Mouse (Mus musculus) gastrocnemius, adult 2 months (tissue): Measurements from ENCODE around the gene Galk1. TPM values are rescaled to one million over a fixed set of nuclear protein-coding genes. Genes with fewer than 3 reads are reported as not detected.

Source experiments
- DNase-seq: peaks from one replicate; pipeline ENCODE4 v3.0.0; 2022
- H3K27ac ChIP-seq: fragments of 200-600 bp; 2 replicates; pipeline ENCODE4 v1.8.1; 2022; ENCODE audit warnings: mild to moderate bottlenecking
- H3K4me3 ChIP-seq: fragments of 200-600 bp; 2 replicates; pipeline ENCODE4 v1.8.1; 2022; ENCODE audit warnings: mild to moderate bottlenecking, moderate library complexity
- CTCF ChIP-seq: fragments of 200-600 bp; IDR thresholded peaks from 2 replicates; pipeline ENCODE4 v1.8.1; 2022; ENCODE audit warnings: antibody characterized with exemption, mild to moderate bottlenecking, moderate library complexity
- intact Hi-C: fragments of 180-260 bp; cut with DNase I; formaldehyde crosslinking; loops from one replicate; pipeline ENCODE4 v1.15.1; 2025
- total RNA-seq, 2 experiments: library from RNA; stranded (reverse); gene quantifications; 2 replicates each; pipeline ENCODE4 v1.2.3; 2021

Gene Galk1
- total RNA-seq, 2 experiments from 2014 or later: 3.0 to 3.8 TPM

GRCm38 (mm10) chr11:116045173-116045572, 32.7 kb upstream of the Galk1 start:
- no peak overlapping the region for H3K4me3 ChIP-seq
- intact Hi-C loops: no loop called here
- no peak for TF ChIP-seq CTCF
- DNase-seq: no peak
- H3K27ac ChIP-seq: no peak overlapping the region

GRCm38 (mm10) chr11:116043286-116043685, 30.8 kb upstream of the Galk1 start:
- intact Hi-C loops: no loop called here
- DNase-seq: no peak

GRCm38 (mm10) chr11:116042372-116043138, 30.0 kb upstream of the Galk1 start:
- Histone ChIP-seq H3K27ac (no peak overlapping the region), H3K4me3 (no peak overlapping the region)
- intact Hi-C loops: no loop called here
- no peak for TF ChIP-seq CTCF
- no peak for DNase-seq

More at GRCm38 (mm10) chr11:116043286-116043685, 30.8 kb upstream of the Galk1 start:
- no peak for TF ChIP-seq CTCF
- no peak overlapping the region for H3K27ac ChIP-seq
- no peak overlapping the region for H3K4me3 ChIP-seq

GRCm38 (mm10) chr11:116041833-116042232, 29.3 kb upstream of the Galk1 start:
- Histone ChIP-seq H3K27ac (no peak overlapping the region), H3K4me3 (no peak overlapping the region)
- no peak for DNase-seq
- TF ChIP-seq CTCF: peak; percentile 24; the same call in 1 of the 2 replicates
- intact Hi-C loops: no loop called here

GRCm38 (mm10) chr11:116040593-116040992, 28.1 kb upstream of the Galk1 start:
- intact Hi-C loops: no loop called here
- no peak for TF ChIP-seq CTCF
- Histone ChIP-seq H3K4me3 (no peak overlapping the region), H3K27ac (peak overlapping the region; percentile 77)
- DNase-seq: peak; percentile 52

- no peak overlapping the region for H3K27ac ChIP-seq
- H3K4me3 ChIP-seq: no peak overlapping the region
- no peak for DNase-seq
- TF ChIP-seq CTCF: no peak
- intact Hi-C loops: loop anchor here (2.0 kb wide), 1 partner anchor 25 kb away; no protein-coding TSS in a partner anchor
Measured at GRCm38 (mm10) chr11:116037826-116038225, 25.3 kb upstream of the Galk1 start.

- no peak overlapping the region for H3K27ac ChIP-seq
- H3K4me3 ChIP-seq: no peak overlapping the region
- intact Hi-C loops: loop anchor here (2.0 kb wide), 1 partner anchor 26 kb away; no protein-coding TSS in a partner anchor
- TF ChIP-seq CTCF: no peak
- DNase-seq: no peak
Measured at GRCm38 (mm10) chr11:116036671-116037070, 24.2 kb upstream of the Galk1 start.

- intact Hi-C loops: loop anchor here (5.0 kb wide), 1 partner anchor 98 kb away; the partner anchor contains the start of gene Trim65
- Histone ChIP-seq H3K4me3 (no peak overlapping the region), H3K27ac (no peak overlapping the region)
- TF ChIP-seq CTCF: no peak
- no peak for DNase-seq
Measured at GRCm38 (mm10) chr11:116034584-116034983, 22.1 kb upstream of the Galk1 start.

- intact Hi-C loops: loop anchor here (2.0 to 5.0 kb wide), 2 partner anchors 56 to 101 kb away; partner anchors contain the start of genes Trim65 and Wbp2
- DNase-seq: peak; percentile 46
- peak overlapping the region; percentile 98 for H3K27ac ChIP-seq
- TF ChIP-seq CTCF: no peak
- peak overlapping the region; percentile 91 for H3K4me3 ChIP-seq
Measured at GRCm38 (mm10) chr11:116030898-116031845, 18.7 kb upstream of the Galk1 start.

- intact Hi-C loops: loop anchor here (2.0 to 5.0 kb wide), 2 partner anchors 57 to 102 kb away; partner anchors contain the start of genes Trim65 and Wbp2
- TF ChIP-seq CTCF: no peak
- H3K4me3 ChIP-seq: peak within 1 kb of the TSS; percentile 91
- peak; percentile 96 for DNase-seq
- H3K27ac ChIP-seq: peak within 1 kb of the TSS; percentile 98
Measured at GRCm38 (mm10) chr11:116030088-116030897, 17.8 kb upstream of the Galk1 start, which contains the start of gene Unk. TSS of gene Unk (plus strand) at chr11:116030322.

- TF ChIP-seq CTCF: no peak
- Histone ChIP-seq H3K27ac (peak overlapping the region; percentile 98), H3K4me3 (peak overlapping the region; percentile 91)
- intact Hi-C loops: no loop called here
- DNase-seq: no peak
Measured at GRCm38 (mm10) chr11:116029086-116029865, 16.8 kb upstream of the Galk1 start.
